Mouse (Mus musculus) bone marrow macrophage, adult 2 months (primary cell): ENCODE results near the gene Sertad2. TPM values are rescaled to one million over a fixed set of nuclear protein-coding genes. Genes with fewer than 3 reads are reported as not detected.

ENCODE experiments used
- H3K27ac ChIP-seq: 2 replicates; pipeline ENCODE4 v1.5.1; 2012; ENCODE audit warnings: low read depth, low read length; ENCODE audit not compliant: insufficient read depth
- H3K4me1 ChIP-seq: 2 replicates; pipeline ENCODE4 v1.6.1; 2012; ENCODE audit warnings: low read length; ENCODE audit not compliant: control insufficient read depth, insufficient read depth
- H3K4me3 ChIP-seq: 2 replicates; pipeline ENCODE4 v1.5.1; 2012; ENCODE audit warnings: mild to moderate bottlenecking, low read length, moderate library complexity; ENCODE audit not compliant: insufficient read depth
- CTCF ChIP-seq: IDR thresholded peaks from 2 replicates; pipeline ENCODE4 v1.5.1; 2012; ENCODE audit warnings: low read depth, mild to moderate bottlenecking, low read length, moderate library complexity
- POLR2A ChIP-seq: IDR thresholded peaks from 2 replicates; pipeline ENCODE4 v1.6.1; 2012; ENCODE audit warnings: mild to moderate bottlenecking, low read depth, low read length, borderline replicate concordance
- polyA plus RNA-seq: library from polyadenylated mRNA; stranded (reverse); fragments of >200 nt; gene quantifications from 2 replicates; pipeline ENCODE4 v1.2.4, GENCODE M21; 2012; ENCODE audit not compliant: missing spikeins, insufficient read depth, insufficient read length

Gene Sertad2
- polyA plus RNA-seq, 1 experiment = 13.2 TPM

DNA sequence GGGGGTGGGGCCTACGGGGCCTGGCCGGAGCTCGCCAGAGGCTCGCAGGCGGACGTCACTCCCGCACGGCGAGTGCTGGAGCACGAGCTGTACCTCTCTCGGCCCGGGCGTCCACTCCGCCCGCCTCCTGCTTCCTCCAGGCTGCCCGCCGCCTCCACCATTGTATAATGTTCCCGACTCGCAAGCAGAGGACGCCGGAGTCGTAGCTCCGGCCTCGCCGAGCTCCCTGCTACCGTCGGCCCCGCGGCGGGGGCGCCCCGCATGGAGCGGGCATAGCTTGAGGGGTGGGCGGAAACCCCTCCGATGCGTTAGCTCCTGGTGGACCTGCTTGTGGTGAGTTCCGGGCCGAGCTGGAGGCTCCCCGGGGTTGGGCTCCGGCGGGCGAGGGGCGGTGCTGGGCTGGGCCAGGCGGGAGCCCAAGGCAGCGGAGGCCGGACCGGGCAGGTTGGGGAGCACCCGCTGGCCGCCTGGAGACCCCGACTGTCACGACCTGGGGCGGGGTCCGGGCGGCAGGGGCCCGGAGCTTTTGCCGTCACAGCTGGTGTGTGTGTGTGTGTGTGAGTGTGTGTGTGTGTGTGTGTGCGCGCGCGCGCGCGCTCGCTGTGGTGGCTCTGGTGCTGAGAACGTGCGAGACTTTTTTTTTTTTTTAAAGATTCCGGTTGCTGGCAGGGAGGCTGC lies 89.0 kb downstream of the Sertad2 start:
- Histone ChIP-seq H3K4me3 (peak overlapping the region; percentile 93), H3K4me1 (peaks cover 6% of the 10 kb centered on the region; the same call in 1 of the 2 replicates), H3K27ac (peak overlapping the region; percentile 91)
- TF ChIP-seq POLR2A (peak; percentile 50; the same call in 1 of the 2 replicates), CTCF (no peak)

DNA sequence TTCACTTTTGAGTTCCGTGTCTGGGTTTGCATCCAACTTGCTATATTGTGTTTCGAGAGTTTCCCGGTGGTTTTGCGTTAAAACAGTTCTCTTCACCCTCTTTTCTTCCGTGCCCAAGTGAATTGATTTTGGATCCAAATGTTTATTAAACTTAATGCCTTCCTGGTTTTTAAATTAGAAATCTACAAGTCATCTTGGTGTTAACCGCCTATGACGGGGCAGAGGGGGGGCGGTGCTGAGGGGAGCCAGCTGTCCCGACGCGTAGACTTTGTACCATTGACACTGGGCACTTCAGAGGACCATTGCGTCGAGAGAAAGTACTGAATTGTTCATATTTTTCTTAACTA lies 89.5 kb downstream of the Sertad2 start:
- H3K27ac ChIP-seq = peak overlapping the region; percentile 91
- TF ChIP-seq POLR2A = no peak
- TF ChIP-seq CTCF = no peak
- peaks cover 6% of the 10 kb centered on the region; the same call in 1 of the 2 replicates for H3K4me1 ChIP-seq
- peak overlapping the region; percentile 93 for H3K4me3 ChIP-seq

DNA sequence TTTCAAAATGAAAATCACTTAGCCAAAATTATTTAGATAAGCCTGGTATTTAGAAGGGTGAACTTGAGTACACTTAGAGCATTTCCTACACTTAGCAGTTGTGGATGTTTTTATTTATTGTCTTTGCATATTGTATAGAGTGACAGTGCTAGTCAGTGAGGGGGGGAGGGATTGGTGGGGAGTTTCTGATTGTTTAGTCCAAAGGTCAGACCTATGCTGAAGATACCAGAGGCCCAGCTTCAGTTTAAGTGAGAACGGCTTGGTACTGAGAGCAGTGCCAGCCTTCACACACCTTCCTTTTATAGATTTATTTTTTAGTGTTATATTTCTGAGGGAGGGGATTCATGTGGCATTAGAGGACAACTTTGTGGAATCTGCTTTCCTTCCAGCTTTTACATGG lies 91.5 kb downstream of the Sertad2 start:
- H3K4me1 ChIP-seq = peaks cover 6% of the 10 kb centered on the region; the same call in 1 of the 2 replicates

DNA sequence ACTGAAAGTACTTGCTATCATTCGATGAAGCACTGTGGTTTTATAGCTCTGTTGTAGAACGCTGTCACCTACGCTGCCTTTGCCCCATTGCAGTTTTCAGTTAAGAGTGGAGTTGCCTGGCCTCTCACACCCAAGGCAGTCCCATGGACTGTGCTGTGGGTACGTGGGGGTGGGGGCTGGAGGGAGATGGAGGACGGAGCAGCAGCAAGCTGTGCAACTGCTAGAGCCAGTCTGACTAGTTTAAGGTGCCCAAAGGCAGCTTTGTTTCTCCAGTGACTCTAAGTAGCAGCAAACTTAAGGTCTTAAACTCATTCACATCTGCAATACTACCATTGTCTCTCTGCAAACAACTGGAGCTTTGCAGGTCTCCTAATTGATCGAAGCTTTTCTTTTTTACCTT lies 92.6 kb downstream of the Sertad2 start:
- no peak for TF ChIP-seq POLR2A
- TF ChIP-seq CTCF = no peak
- H3K27ac ChIP-seq = no peak overlapping the region
- no peak overlapping the region for H3K4me3 ChIP-seq
- peaks cover 10% of the 10 kb centered on the region for H3K4me1 ChIP-seq

More for the DNA sequence above, 91.5 kb downstream of the Sertad2 start:
- Histone ChIP-seq H3K27ac (no peak overlapping the region), H3K4me3 (no peak overlapping the region)
- TF ChIP-seq CTCF (no peak), POLR2A (no peak)

DNA sequence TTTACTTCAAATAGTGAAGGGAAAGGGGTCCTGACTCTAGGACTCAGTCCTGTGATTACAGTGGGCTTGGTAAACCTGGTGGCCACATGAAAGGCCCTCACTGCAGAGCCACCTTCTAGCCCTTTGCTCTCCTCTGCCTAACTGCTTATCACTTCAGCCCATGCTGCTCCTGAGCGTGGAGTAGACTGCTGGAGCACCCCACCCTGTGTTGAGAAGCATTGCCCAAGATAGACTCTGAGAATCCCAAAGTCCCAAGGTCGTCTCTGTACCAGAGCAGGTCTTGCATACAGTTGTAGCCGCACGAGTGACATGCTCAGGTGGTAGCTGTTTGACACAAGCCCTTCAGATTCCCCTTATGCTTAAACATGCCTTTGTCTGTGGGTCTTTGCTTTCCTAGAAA lies 93.1 kb downstream of the Sertad2 start:
- Histone ChIP-seq H3K4me3 (no peak overlapping the region), H3K27ac (no peak overlapping the region), H3K4me1 (peaks cover 15% of the 10 kb centered on the region)
- TF ChIP-seq POLR2A (no peak), CTCF (no peak)

DNA sequence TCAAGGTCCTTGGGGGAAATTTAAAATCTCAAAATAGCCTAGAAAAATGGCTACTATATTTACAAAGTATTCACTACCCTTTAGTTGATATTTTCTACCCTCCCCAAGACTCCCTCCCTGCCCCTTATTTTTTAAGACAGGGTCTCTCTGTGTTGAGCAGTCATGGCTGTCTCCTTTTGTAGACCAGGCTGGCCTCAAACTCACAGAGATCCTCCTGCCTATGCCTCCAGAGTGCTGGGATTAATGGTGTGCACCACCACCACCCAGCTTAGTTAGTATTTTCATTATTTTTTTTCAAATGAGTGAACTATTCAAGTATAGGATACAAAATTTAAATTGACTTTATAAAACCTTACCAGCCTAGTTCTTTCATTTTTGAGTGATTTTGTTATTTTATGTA lies 94.0 kb downstream of the Sertad2 start:
- H3K4me1 ChIP-seq = peaks cover 16% of the 10 kb centered on the region

DNA sequence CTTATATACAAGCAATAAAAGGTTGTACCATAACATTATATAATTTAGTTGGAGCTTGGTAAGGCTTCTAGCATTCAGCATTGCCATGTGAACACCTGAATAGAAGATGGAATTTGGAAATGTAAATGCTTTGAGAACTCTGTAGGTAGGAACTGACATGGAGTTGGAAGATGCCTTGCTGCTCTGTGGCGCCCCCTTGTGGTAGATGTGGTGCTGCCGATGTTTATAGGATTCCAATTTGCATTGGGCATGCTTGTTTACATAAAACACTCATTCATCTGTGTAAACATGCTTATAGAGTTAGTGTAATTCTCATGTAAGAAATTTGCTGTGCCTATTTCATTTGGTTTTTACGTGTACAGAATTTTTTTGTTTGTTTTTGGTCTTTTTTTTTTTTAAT lies 95.8 kb downstream of the Sertad2 start:
- no peak for TF ChIP-seq POLR2A
- TF ChIP-seq CTCF = peak; percentile 95
- no peak overlapping the region for H3K4me3 ChIP-seq
- peaks cover 9% of the 10 kb centered on the region for H3K4me1 ChIP-seq
- H3K27ac ChIP-seq = no peak overlapping the region

More for the DNA sequence above, 94.0 kb downstream of the Sertad2 start:
- TF ChIP-seq CTCF (no peak), POLR2A (no peak)
- no peak overlapping the region for H3K4me3 ChIP-seq
- H3K27ac ChIP-seq = no peak overlapping the region

DNA sequence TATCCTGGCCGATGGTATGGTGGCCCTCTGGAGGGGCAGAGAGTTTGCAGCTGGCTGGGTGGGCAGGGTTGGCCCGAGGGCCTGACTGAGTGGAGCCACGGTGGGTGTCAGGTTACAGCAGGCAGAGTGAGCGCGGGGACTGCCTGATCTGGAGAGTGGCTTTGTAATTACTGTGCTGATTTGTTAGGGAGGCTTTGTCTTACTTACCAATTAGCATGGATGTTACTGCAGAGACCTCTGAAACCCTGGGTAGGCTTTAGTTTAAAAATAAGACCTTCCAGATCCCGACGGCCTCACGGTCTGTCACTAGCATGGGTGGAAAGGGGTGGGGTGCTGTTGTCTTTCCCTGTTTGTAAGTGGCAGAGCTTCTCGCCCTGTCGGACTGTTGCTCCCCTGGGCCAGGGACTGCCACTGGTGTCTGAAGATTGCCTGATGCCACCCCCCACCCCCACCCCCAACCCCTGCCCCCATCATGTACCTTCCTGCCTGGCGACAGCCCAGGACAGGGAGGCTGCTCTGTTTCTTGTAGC lies 96.9 kb downstream of the Sertad2 start:
- Histone ChIP-seq H3K4me3 (no peak overlapping the region), H3K27ac (no peak overlapping the region), H3K4me1 (peaks cover 9% of the 10 kb centered on the region)
- TF ChIP-seq POLR2A (no peak), CTCF (no peak)

DNA sequence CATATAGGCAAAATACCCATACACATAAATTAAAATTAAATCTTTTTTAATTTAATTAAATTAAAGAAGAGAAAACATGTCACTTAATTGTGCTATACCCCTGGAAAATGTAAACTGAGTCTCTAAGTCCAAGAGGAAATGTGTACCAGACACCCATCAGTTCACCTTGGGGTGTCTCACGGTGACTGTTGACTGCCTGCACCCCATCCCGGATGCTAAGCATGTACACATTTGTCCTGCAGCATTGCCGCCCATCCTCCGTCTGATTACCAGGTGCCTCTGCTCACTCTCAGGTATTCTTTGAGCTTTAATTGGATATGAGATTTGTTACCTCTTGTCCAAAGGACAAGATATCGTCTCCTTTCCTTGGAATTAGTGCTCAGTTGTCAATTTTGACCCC lies 99.3 kb downstream of the Sertad2 start:
- no peak for TF ChIP-seq POLR2A
- TF ChIP-seq CTCF = no peak
- Histone ChIP-seq H3K4me3 (no peak overlapping the region), H3K27ac (no peak overlapping the region), H3K4me1 (peaks cover 9% of the 10 kb centered on the region)

DNA sequence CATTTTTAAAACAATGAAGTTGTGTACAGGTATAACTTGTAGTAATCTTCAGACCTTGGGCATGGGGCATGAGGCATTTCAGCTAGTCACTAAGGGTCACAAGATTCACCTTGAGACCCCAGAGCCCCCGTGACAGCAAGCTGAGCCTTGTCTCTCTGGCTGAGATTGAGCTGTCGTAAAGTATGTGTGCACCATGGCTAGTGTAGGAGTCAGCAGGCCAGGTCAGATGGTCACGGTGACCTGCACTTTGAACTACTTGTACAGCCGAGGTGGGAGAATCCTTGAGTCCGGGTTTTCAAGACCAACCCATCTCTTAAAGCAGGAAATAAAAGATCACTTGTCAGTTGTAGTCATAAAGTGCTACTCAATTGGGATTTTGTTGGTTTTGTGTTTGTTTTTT lies 100.1 kb downstream of the Sertad2 start:
- TF ChIP-seq POLR2A (no peak), CTCF (no peak)

DNA sequence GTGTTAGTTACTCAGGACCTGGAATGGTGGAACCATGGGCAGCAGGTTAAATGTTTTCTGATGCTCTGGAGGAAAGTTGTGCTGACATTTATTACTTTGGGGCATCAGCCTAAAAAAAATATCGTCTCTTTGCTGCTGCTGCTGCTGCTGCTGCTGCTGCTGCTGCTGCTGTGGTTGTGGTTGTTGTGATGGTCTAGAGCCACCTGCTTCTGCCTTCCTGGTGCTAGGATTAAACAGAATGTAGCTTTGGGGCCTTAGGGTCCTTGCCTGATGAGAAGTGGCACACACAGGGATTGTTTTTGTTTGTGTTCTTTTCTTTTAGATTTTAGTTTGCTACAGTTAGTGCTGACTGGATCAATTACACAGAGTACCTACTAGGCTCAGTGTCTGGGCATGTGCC lies 101.1 kb downstream of the Sertad2 start:
- Histone ChIP-seq H3K4me1 (peaks cover 15% of the 10 kb centered on the region), H3K27ac (no peak overlapping the region), H3K4me3 (no peak overlapping the region)
- TF ChIP-seq CTCF (no peak), POLR2A (no peak)

More for the DNA sequence above, 100.1 kb downstream of the Sertad2 start:
- Histone ChIP-seq H3K4me1 (peaks cover 15% of the 10 kb centered on the region), H3K4me3 (no peak overlapping the region), H3K27ac (no peak overlapping the region)
